8 mouse cellular contexts compared by ENCODE assay signal in the genomic region with DNA sequence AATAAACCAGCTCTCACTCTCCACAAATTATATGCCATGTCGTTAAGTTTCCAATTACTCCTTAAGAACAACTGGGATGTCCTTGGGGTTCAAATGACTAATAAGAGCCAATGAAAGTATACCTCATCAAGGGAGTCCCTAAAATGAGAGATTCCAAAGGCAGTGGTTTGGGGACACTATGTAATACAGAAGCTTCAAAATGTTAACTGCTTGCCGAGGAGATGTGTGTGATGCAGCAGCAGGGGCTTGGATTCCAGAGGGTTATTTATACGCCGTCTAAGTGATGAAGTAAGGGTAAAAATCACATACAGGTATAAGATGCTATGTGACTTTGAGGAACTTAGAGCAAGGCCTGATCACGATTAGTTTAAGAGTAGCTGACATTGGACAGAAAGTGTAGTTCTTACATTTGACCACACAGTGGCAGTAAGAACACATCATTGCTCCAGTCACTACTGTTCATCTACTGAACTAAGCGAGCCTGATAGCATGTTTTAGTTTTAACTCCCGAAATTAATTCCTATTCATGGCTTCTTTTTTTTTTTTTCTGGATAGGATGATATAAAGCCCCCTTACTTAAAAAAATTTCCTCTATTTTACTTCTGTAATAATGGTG. TPM values are rescaled to one million over a fixed set of nuclear protein-coding genes. Genes with fewer than 3 reads are reported as not detected.
DNase-seq lines count a peak whose midpoint lies in the region; ATAC-seq and TF ChIP-seq lines count a peak whose summit lies in the region.
"Had no signal": no experiment of that assay in that cellular context is flagged by ENCODE, and none has a peak within 500 bp of the region (broad histone marks: within the 10 kb centered on the region; RNA-seq: fewer than 3 reads in every experiment).

No protein-coding gene starts in this region.

- intact Hi-C loops in left cerebral cortex, adult 2 months (cut with DNase I): loop anchor here (1.0 to 10.0 kb wide), 4 partner anchors 649 to 1539 kb away; no protein-coding TSS in a partner anchor
- intact Hi-C loops in left cerebral cortex, postnatal 36 days (cut with DNase I): loop anchor here (2.0 to 5.0 kb wide), 2 partner anchors 647 to 1011 kb away; no protein-coding TSS in a partner anchor

- no peaks in the 10 kb centered on the region for H3K9me3 ChIP-seq in ES-E14 (ENCODE audit: control insufficient read depth, insufficient read depth, low read depth, low read length)
- no peaks in the 10 kb centered on the region for H3K9me3 ChIP-seq in hindbrain, embryonic 13.5 days
- no peaks in the 10 kb centered on the region for H3K9me3 ChIP-seq in liver, postnatal 0 days (ENCODE audit: low read length)
- H3K9me3 ChIP-seq in stomach, postnatal 0 days (ENCODE audit: control insufficient read depth, low read length): no peaks in the 10 kb centered on the region
- H3K9me3 ChIP-seq: heart, embryonic 15.5 days had no signal

- in situ Hi-C loops in ES-E14 (cut with MboI; ENCODE audit: low sequenced_read_pairs in 2 of 2, unreplicated experiment in 2 of 2): no loop called here

- no peak for TF ChIP-seq EP300 in liver, postnatal 0 days (IDR thresholded peaks at IDR 0.05; ENCODE audit: low read depth)
- TF ChIP-seq EP300 in stomach, postnatal 0 days (optimal IDR thresholded peaks at IDR 0.05): no peak

- peak; percentile 87; the same call in 1 of the 2 replicates for ATAC-seq in hindbrain, embryonic 13.5 days (ENCODE audit: low FRiP score)
- peak; percentile 68 for ATAC-seq in liver, postnatal 0 days
- no peak; the same call in 1 of the 2 replicates for ATAC-seq in stomach, postnatal 0 days (ENCODE audit: low FRiP score, low TSS enrichment)

- H3K27ac ChIP-seq in left cerebral cortex, adult 2 months: no peak overlapping the region
- H3K27ac ChIP-seq in ES-E14 (ENCODE audit: insufficient read depth, low read depth, low read length, poor library complexity, severe bottlenecking): no peak overlapping the region
- no peak overlapping the region for H3K27ac ChIP-seq in hindbrain, embryonic 13.5 days
- no peak overlapping the region for H3K27ac ChIP-seq in liver, postnatal 0 days (ENCODE audit: low read depth)
- H3K27ac ChIP-seq in stomach, postnatal 0 days (replicated peaks): no peak overlapping the region
- H3K27ac ChIP-seq: heart, embryonic 15.5 days had no signal

- H3K4me2 ChIP-seq in hindbrain, embryonic 13.5 days: no peak overlapping the region
- H3K4me2 ChIP-seq in liver, postnatal 0 days (ENCODE audit: low read depth, low read length): no peak overlapping the region
- no peak overlapping the region for H3K4me2 ChIP-seq in stomach, postnatal 0 days (replicated peaks; ENCODE audit: low read depth)
- H3K4me2 ChIP-seq: heart, embryonic 15.5 days had no signal

- H3K4me3 ChIP-seq in left cerebral cortex, adult 2 months: no peak overlapping the region
- H3K4me3 ChIP-seq in ES-E14 (ENCODE audit: insufficient read depth in 1 of 2, low read depth in 1 of 2, low read length in 2 of 2, poor library complexity in 1 of 2, severe bottlenecking in 1 of 2): no peak overlapping the region
- H3K4me3 ChIP-seq in hindbrain, embryonic 13.5 days: no peak overlapping the region
- H3K4me3 ChIP-seq in liver, postnatal 0 days (ENCODE audit: low read depth, low read length): no peak overlapping the region
- no peak overlapping the region for H3K4me3 ChIP-seq in stomach, postnatal 0 days (ENCODE audit: low read depth, low read length)
- H3K4me3 ChIP-seq: heart, embryonic 15.5 days had no signal

- no peaks in the 10 kb centered on the region for H3K27me3 ChIP-seq in hindbrain, embryonic 13.5 days
- H3K27me3 ChIP-seq in liver, postnatal 0 days (ENCODE audit: insufficient read depth, low read length): no peaks in the 10 kb centered on the region
- H3K27me3 ChIP-seq in stomach, postnatal 0 days (ENCODE audit: control insufficient read depth, insufficient read depth, low read length): no peaks in the 10 kb centered on the region
- H3K27me3 ChIP-seq: heart, embryonic 15.5 days had no signal

- H3K36me3 ChIP-seq in ES-E14 (ENCODE audit: control insufficient read depth, insufficient read depth, low read length, poor library complexity, severe bottlenecking): peaks cover 9% of the 10 kb centered on the region; the same call in 1 of the 2 replicates
- no peaks in the 10 kb centered on the region for H3K36me3 ChIP-seq in hindbrain, embryonic 13.5 days
- no peaks in the 10 kb centered on the region; the same call in 1 of the 2 replicates for H3K36me3 ChIP-seq in liver, postnatal 0 days (replicated peaks; ENCODE audit: insufficient read depth, low read length)
- H3K36me3 ChIP-seq in stomach, postnatal 0 days (ENCODE audit: control insufficient read depth, insufficient read depth, low read length): no peaks in the 10 kb centered on the region
- H3K36me3 ChIP-seq: heart, embryonic 15.5 days had no signal

- DNase-seq in left cerebral cortex, adult 2 months (ENCODE audit: extremely low spot score in 1 of 2, low spot score in 2 of 2): peak in 1 of 2 experiments; percentile 27
- DNase-seq in left cerebral cortex, postnatal 36 days (ENCODE audit: low spot score in 2 of 2): no peak
- peak; percentile 40 for DNase-seq in ES-E14 (ENCODE audit: low read depth, low spot score)
- peak; percentile 32 for DNase-seq in c-Kit-positive CD71-positive TER-119-positive erythroid progenitor cells, embryonic 14.5 days (ENCODE audit: low spot score)
- no peak for DNase-seq in liver, postnatal 0 days
- DNase-seq in stomach, postnatal 0 days (ENCODE audit: low spot score): no peak

- H3K9ac ChIP-seq in ES-E14 (ENCODE audit: insufficient read depth, low read depth, low read length, poor library complexity, severe bottlenecking): no peak overlapping the region
- no peak overlapping the region for H3K9ac ChIP-seq in hindbrain, embryonic 13.5 days
- no peak overlapping the region for H3K9ac ChIP-seq in liver, postnatal 0 days (replicated peaks)
- H3K9ac ChIP-seq in stomach, postnatal 0 days (ENCODE audit: low read length): no peak overlapping the region
- H3K9ac ChIP-seq: heart, embryonic 15.5 days had no signal

- peak; percentile 85 for TF ChIP-seq CTCF in left cerebral cortex, adult 2 months (IDR thresholded peaks at IDR 0.05)
- peak; percentile 81 for TF ChIP-seq CTCF in liver, postnatal 0 days (IDR thresholded peaks at IDR 0.05; ENCODE audit: low read depth)
- TF ChIP-seq CTCF in stomach, postnatal 0 days (IDR thresholded peaks at IDR 0.05; ENCODE audit: low read depth): peak; percentile 86

- WGBS in hindbrain, embryonic 13.5 days: 57% methylated on average over 7 of the region's 7 CpGs
- WGBS in liver, postnatal 0 days (ENCODE audit: insufficient replicate concordance): 47% methylated on average over 7 of the region's 7 CpGs
- 50% methylated on average over 7 of the region's 7 CpGs for WGBS in stomach, postnatal 0 days

- no peaks in the 10 kb centered on the region for H3K4me1 ChIP-seq in ES-E14 (ENCODE audit: control insufficient read depth in 2 of 2, insufficient read depth in 2 of 2, low read length in 2 of 2, poor library complexity in 1 of 2)
- H3K4me1 ChIP-seq in hindbrain, embryonic 13.5 days (replicated peaks): no peaks in the 10 kb centered on the region
- no peaks in the 10 kb centered on the region for H3K4me1 ChIP-seq in liver, postnatal 0 days (ENCODE audit: insufficient read depth)
- no peaks in the 10 kb centered on the region for H3K4me1 ChIP-seq in stomach, postnatal 0 days (replicated peaks; ENCODE audit: control insufficient read depth, insufficient read depth)
- H3K4me1 ChIP-seq: heart, embryonic 15.5 days had no signal

TF ChIP-seq in ES-E14, 5 proteins besides CTCF, POLR2A, EP300 and RAD21:
- peak; percentile 69 for TF ChIP-seq ZC3H11A (IDR thresholded peaks at IDR 0.05; ENCODE audit: borderline replicate concordance, low read depth, low read length)
- TF ChIP-seq HCFC1 (IDR thresholded peaks at IDR 0.05; ENCODE audit: borderline replicate concordance, insufficient read depth, low read length): no peak

RNA-seq across cellular contexts. Expression of a gene that starts 34.6 kb away (rescaled TPM):
- not detected for total RNA-seq in left cerebral cortex, adult 2 months (2021)
- total RNA-seq in left cerebral cortex, postnatal 36 days (2021): not detected
- total RNA-seq in ES-E14 (2012; rRNA removed): not detected in 2 replicates
- not detected in 2 replicates for polyA plus RNA-seq in hindbrain, embryonic 13.5 days (2015; fragmentation: Nextera tagmentation; extraction: Ambion mirVana)
- 0.33 and 0.65 TPM in 2 replicates for polyA plus RNA-seq in liver, postnatal 0 days (2015; fragmentation: Nextera tagmentation; extraction: Ambion mirVana)
- 0.13 and 0.15 TPM in 2 replicates for polyA plus RNA-seq in stomach, postnatal 0 days (2015; fragmentation: Nextera tagmentation; extraction: Ambion mirVana)

Comparison
In these comparisons a context has a peak if more than half of its experiments do, and no peak if none do; other contexts are left out.
1. DNase-seq: peak in ES-E14 (single experiment) and c-Kit-positive CD71-positive TER-119-positive erythroid progenitor cells, embryonic 14.5 days (single experiment); none in left cerebral cortex, postnatal 36 days (0 of 2), liver, postnatal 0 days (single experiment) and stomach, postnatal 0 days (single experiment).
2. Peak in every context shown above with its lines, with median percentiles within 50 percentile points of each other: CTCF ChIP-seq.